In genomic region chr14:22807324-22807723, GRCm38 (mm10) we compare ENCODE assay signal across 11 mouse cellular contexts.
DNase-seq lines count a peak whose midpoint lies in the region; ATAC-seq and TF ChIP-seq lines count a peak whose summit lies in the region.
"Had no signal": no experiment of that assay in that cellular context is flagged by ENCODE, and none has a peak within 500 bp of the region (broad histone marks: within the 10 kb centered on the region; RNA-seq: fewer than 3 reads in every experiment).

No protein-coding gene starts in this region.

- peaks cover 10% of the 10 kb centered on the region for H3K4me1 ChIP-seq in heart, embryonic 16.5 days (ENCODE audit: control insufficient read depth, insufficient read depth, low read length)
- H3K4me1 ChIP-seq in midbrain, embryonic 12.5 days: peaks cover 26% of the 10 kb centered on the region

- intact Hi-C loops in left cerebral cortex, adult 2 months (cut with DNase I): loop anchor here (5.0 to 10.0 kb wide), 3 partner anchors 57 to 240 kb away; no protein-coding TSS in a partner anchor

- no peaks in the 10 kb centered on the region for H3K27me3 ChIP-seq in heart, embryonic 16.5 days (ENCODE audit: control insufficient read depth, insufficient read depth, low read length)
- H3K27me3 ChIP-seq in midbrain, embryonic 12.5 days: peaks cover 43% of the 10 kb centered on the region

- ATAC-seq in heart, embryonic 16.5 days (replicated peaks; ENCODE audit: extremely low read depth, insufficient read depth, low FRiP score): no peak
- ATAC-seq in midbrain, embryonic 12.5 days (ENCODE audit: low FRiP score, low read depth): peak; percentile 44; the same call in 1 of the 2 replicates
- ATAC-seq: inflammation-experienced regulatory T-cells, adult 6 months had no signal

- 16% methylated on average over 3 of the region's 3 CpGs for WGBS in heart, embryonic 16.5 days
- under 1% methylated on average over 3 of the region's 3 CpGs for WGBS in midbrain, embryonic 12.5 days

- no peak for TF ChIP-seq CTCF in left cerebral cortex, adult 2 months (IDR thresholded peaks at IDR 0.05)

- H3K4me2 ChIP-seq in heart, embryonic 16.5 days (ENCODE audit: low read depth, low read length): peak overlapping the region; percentile 64; the same call in 1 of the 2 replicates
- peak overlapping the region; percentile 65 for H3K4me2 ChIP-seq in midbrain, embryonic 12.5 days (replicated peaks)

- H3K9ac ChIP-seq in heart, embryonic 16.5 days (ENCODE audit: low read length): no peak overlapping the region
- H3K9ac ChIP-seq in midbrain, embryonic 12.5 days (replicated peaks): peak overlapping the region; percentile 49; the same call in 1 of the 2 replicates
- H3K9ac ChIP-seq: liver, embryonic 14.5 days had no signal

- H3K36me3 ChIP-seq in heart, embryonic 16.5 days (ENCODE audit: control insufficient read depth, insufficient read depth): no peaks in the 10 kb centered on the region
- H3K36me3 ChIP-seq in midbrain, embryonic 12.5 days: no peaks in the 10 kb centered on the region

- no peaks in the 10 kb centered on the region for H3K9me3 ChIP-seq in heart, embryonic 16.5 days (replicated peaks; ENCODE audit: control insufficient read depth, low read length)
- H3K9me3 ChIP-seq in midbrain, embryonic 12.5 days: no peaks in the 10 kb centered on the region

- H3K27ac ChIP-seq in heart, embryonic 16.5 days (ENCODE audit: low read length): no peak overlapping the region
- peak overlapping the region; percentile 63; the same call in 1 of the 2 replicates for H3K27ac ChIP-seq in midbrain, embryonic 12.5 days (replicated peaks)
- H3K27ac ChIP-seq in left cerebral cortex, adult 2 months: no peak overlapping the region
- H3K27ac ChIP-seq: liver, embryonic 14.5 days had no signal

- H3K4me3 ChIP-seq in heart, embryonic 16.5 days (ENCODE audit: low read length): no peak overlapping the region
- no peak overlapping the region for H3K4me3 ChIP-seq in midbrain, embryonic 12.5 days
- no peak overlapping the region for H3K4me3 ChIP-seq in left cerebral cortex, adult 2 months
- H3K4me3 ChIP-seq: erythroblast, embryonic 14.5 days had no signal

- no peak for DNase-seq in heart, adult 9 months (ENCODE audit: low spot score in 2 of 2)
- peak; percentile 83 for DNase-seq in embryo, embryonic 10 days (ENCODE audit: low spot score)
- peak; percentile 46 for DNase-seq in forelimb bud, embryonic 11.5 days (ENCODE audit: low read depth, low spot score)
- DNase-seq in left cerebral cortex, adult 2 months (ENCODE audit: extremely low spot score in 1 of 2, low spot score in 2 of 2): no peak
- no peak for DNase-seq in cerebellum, adult 9-11 months
- DNase-seq in thymus, postnatal 36 days: no peak

Comparison
In these comparisons a context has a peak if more than half of its experiments do, and no peak if none do; other contexts are left out.
1. DNase-seq: peak in embryo, embryonic 10 days (single experiment) and forelimb bud, embryonic 11.5 days (single experiment); none in heart, adult 9 months (0 of 2), left cerebral cortex, adult 2 months (0 of 2), cerebellum, adult 9-11 months (single experiment) and thymus, postnatal 36 days (0 of 2).